Mouse (Mus musculus): ENCODE measurements at regions not wholly inside any gene's neighbourhood (a gene's known extent, or its start where the extent isn't known, plus 50 kb on each side); places are given as distances from the start of the nearest gene placed in this dataset.

GRCm38 (mm10) chr17:67405934-67406333 is 51.7 kb upstream of the Ptprm start:
- intact Hi-C loops (cut with DNase I) = no loop called here
- no peak for DNase-seq (ENCODE audit: extremely low spot score in 1 of 2, low spot score in 2 of 2)

All from left cerebral cortex, postnatal 10 days (tissue).